8 mouse cellular contexts compared by ENCODE assay signal in genomic region chr13:41605099-41606010, GRCm38 (mm10). TPM values are rescaled to one million over a fixed set of nuclear protein-coding genes. Genes with fewer than 3 reads are reported as not detected.
DNase-seq lines count a peak whose midpoint lies in the region; ATAC-seq and TF ChIP-seq lines count a peak whose summit lies in the region.

TSS of gene Tmem170b (plus strand) at chr13:41605907.

- intact Hi-C loops in heart, postnatal 25 days (cut with DNase I): loop anchor here (10.0 kb wide), 1 partner anchor 1949 kb away; no protein-coding TSS in a partner anchor

- H3K4me2 ChIP-seq in forebrain, embryonic 15.5 days (replicated peaks): peak within 1 kb of the TSS; percentile 79

- peak; percentile 88; the same call in 1 of the 2 replicates for TF ChIP-seq POLR2A in lung, adult 2 months (IDR thresholded peaks at IDR 0.05; ENCODE audit: borderline replicate concordance, extremely low read depth, low read depth, low read length)

- H3K9ac ChIP-seq in ES-E14 (ENCODE audit: insufficient read depth, low read depth, low read length, poor library complexity, severe bottlenecking): peak within 1 kb of the TSS; percentile 87
- H3K9ac ChIP-seq in forebrain, embryonic 15.5 days (replicated peaks): peak within 1 kb of the TSS; percentile 89

- H3K4me3 ChIP-seq in ES-E14 (ENCODE audit: insufficient read depth in 1 of 2, low read depth in 1 of 2, low read length in 2 of 2, poor library complexity in 1 of 2, severe bottlenecking in 1 of 2): peak within 1 kb of the TSS; percentile 87 to 96
- peak within 1 kb of the TSS; percentile 97 for H3K4me3 ChIP-seq in forebrain, embryonic 15.5 days
- H3K4me3 ChIP-seq in lung, adult 2 months (replicated peaks; ENCODE audit: extremely low read depth, low read depth, low read length): peak within 1 kb of the TSS; percentile 75

- no peaks in the 10 kb centered on the region for H3K36me3 ChIP-seq in ES-E14 (ENCODE audit: control insufficient read depth, insufficient read depth, low read length, poor library complexity, severe bottlenecking)
- H3K36me3 ChIP-seq in forebrain, embryonic 15.5 days: no peaks in the 10 kb centered on the region

- in situ Hi-C loops in ES-E14 (cut with MboI; ENCODE audit: low sequenced_read_pairs in 2 of 2, unreplicated experiment in 2 of 2): no loop called here

- no peaks in the 10 kb centered on the region for H3K27me3 ChIP-seq in forebrain, embryonic 15.5 days

- no peak for TF ChIP-seq CTCF in lung, adult 2 months (IDR thresholded peaks at IDR 0.05; ENCODE audit: insufficient read depth, low read length)

- peak; percentile 98 for ATAC-seq in forebrain, embryonic 15.5 days (replicated peaks)
- peak; percentile 87 for ATAC-seq in neutrophil, adult 5-6 weeks (ENCODE audit: extremely low read depth, insufficient number of reproducible peaks, low FRiP score, poor library complexity, severe bottlenecking)

- no peaks in the 10 kb centered on the region for H3K9me3 ChIP-seq in ES-E14 (ENCODE audit: control insufficient read depth, insufficient read depth, low read depth, low read length)
- no peaks in the 10 kb centered on the region for H3K9me3 ChIP-seq in forebrain, embryonic 15.5 days

- H3K4me1 ChIP-seq in ES-E14 (ENCODE audit: control insufficient read depth in 2 of 2, insufficient read depth in 2 of 2, low read length in 2 of 2, poor library complexity in 1 of 2): no peaks in the 10 kb centered on the region
- peaks cover 34% of the 10 kb centered on the region for H3K4me1 ChIP-seq in forebrain, embryonic 15.5 days
- H3K4me1 ChIP-seq in lung, adult 2 months (ENCODE audit: control insufficient read depth, insufficient read depth, low read length): no peaks in the 10 kb centered on the region; the same call in 1 of the 2 replicates

- DNase-seq in ES-E14 (ENCODE audit: low read depth, low spot score): peak; percentile 95
- peak; percentile 99 for DNase-seq in cerebellum, adult 11-12 months
- DNase-seq in heart, postnatal 25 days (ENCODE audit: low spot score): peak; percentile 95
- DNase-seq in layer of hippocampus, adult 18-20 months (ENCODE audit: low spot score in 2 of 2): peak; percentile 98
- peak; percentile 93 for DNase-seq in lung, adult 2 months
- DNase-seq in thymus, adult 18-20 months: peak; percentile 97 to 98

- WGBS in forebrain, embryonic 15.5 days: under 1% methylated on average over 71 of the region's 87 CpGs
- WGBS in lung, adult 2 months: under 1% methylated on average over 79 of the region's 87 CpGs

- H3K27ac ChIP-seq in ES-E14 (ENCODE audit: insufficient read depth, low read depth, low read length, poor library complexity, severe bottlenecking): no peak within 1 kb of the TSS
- peak within 1 kb of the TSS; percentile 89 for H3K27ac ChIP-seq in forebrain, embryonic 15.5 days (replicated peaks)

TF ChIP-seq in ES-E14, 5 proteins besides CTCF, POLR2A, EP300 and RAD21:
- no peak for TF ChIP-seq MAFK (IDR thresholded peaks at IDR 0.05; ENCODE audit: insufficient read depth, low read depth, low read length)
- peak; percentile 54; the same call in 1 of the 2 replicates for TF ChIP-seq HCFC1 (IDR thresholded peaks at IDR 0.05; ENCODE audit: borderline replicate concordance, insufficient read depth, low read length)
TF ChIP-seq in ES-E14: peak in this region for 1.

RNA-seq across cellular contexts. Expression of gene Tmem170b, which starts in this region (rescaled TPM):
- total RNA-seq in ES-E14 (2012; rRNA removed): 4.4 and 5.9 TPM in 2 replicates
- polyA plus RNA-seq in forebrain, embryonic 15.5 days (2015; fragmentation: Nextera tagmentation; extraction: Ambion mirVana): 43.4 and 46.0 TPM in 2 replicates
- total RNA-seq in heart, postnatal 25 days (2021): 10 to 100 TPM; 20.4 to 21.5 TPM
- total RNA-seq in layer of hippocampus, adult 18-20 months (2021): 10 to 100 TPM; 93.5 to 95.5 TPM
- polyA plus RNA-seq in lung, adult 2 months (2012; rRNA removed): 5.4 and 6.6 TPM in 2 replicates
- total RNA-seq in neutrophil, adult 5-6 weeks (2017): 21.0 and 22.5 TPM in 2 replicates
